Mouse (Mus musculus): ENCODE measurements around the gene Por. TPM values are rescaled to one million over a fixed set of nuclear protein-coding genes. Genes with fewer than 3 reads are reported as not detected.

Gene Por
- total and polyA plus RNA-seq, 2 experiments = 211 to 284 TPM

DNA sequence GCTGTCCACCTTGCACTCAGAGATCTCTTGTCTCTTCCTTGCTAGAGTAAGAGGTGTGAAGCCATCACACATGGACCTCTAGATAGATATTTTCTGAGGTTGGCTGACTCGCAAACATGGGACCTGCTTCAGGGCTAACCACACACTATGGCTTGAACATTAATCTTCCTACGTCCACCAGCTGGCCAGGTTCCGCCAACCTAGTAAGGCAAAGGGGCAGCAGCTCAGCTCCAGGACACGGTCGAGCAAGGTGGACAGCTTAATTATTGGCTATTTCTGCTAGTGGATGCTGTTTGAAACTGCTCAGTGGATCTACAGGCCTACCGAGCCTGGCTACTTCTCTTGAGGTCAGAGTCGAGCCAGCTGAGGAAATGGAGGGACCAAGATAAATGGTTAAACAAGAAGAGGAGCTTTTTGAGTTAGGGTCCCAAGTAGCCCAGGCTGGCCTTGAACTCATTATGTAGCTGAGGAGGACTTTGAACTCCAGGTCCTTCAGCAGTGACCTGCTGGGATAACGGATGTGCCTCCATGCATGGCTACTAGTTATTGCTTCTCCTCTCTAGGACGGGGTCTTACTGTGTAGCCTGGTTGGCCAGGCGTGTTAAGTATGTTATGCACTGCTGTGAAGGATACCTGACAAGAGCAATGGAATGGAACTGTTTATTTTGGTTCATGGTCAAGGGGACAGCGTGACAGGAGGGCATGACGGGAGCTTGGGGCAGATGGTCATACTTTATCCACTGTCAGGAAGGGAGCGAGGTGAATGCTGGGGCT lies 41.9 kb downstream of the Por start:
- Histone ChIP-seq H3K4me3 (ENCODE audit: insufficient read depth, low read depth, low read length) (no peak overlapping the region), H3K4me1 (ENCODE audit: control insufficient read depth, insufficient read depth, low read length) (peaks cover 48% of the 10 kb centered on the region), H3K36me3 (ENCODE audit: control insufficient read depth, insufficient read depth, low read length) (peaks cover 32% of the 10 kb centered on the region), H3K79me2 (ENCODE audit: control insufficient read depth, insufficient read depth, low read length) (peaks cover 33% of the 10 kb centered on the region), H3K27me3 (ENCODE audit: control insufficient read depth, insufficient read depth, low read length) (no peaks in the 10 kb centered on the region), H3K27ac (replicated peaks; ENCODE audit: insufficient read depth, low read depth, low read length) (0 out of 2 replicates have a peak overlapping the region, but pooled peaks have one; percentile 9), H3K9ac (ENCODE audit: low read depth, low read length) (peak overlapping the region; percentile 16; the same call in 1 of the 2 replicates)
- DNase-seq (ENCODE audit: extremely low read depth, low read depth, low spot score) = peak; percentile 66
- no peak for TF ChIP-seq POLR2A (IDR thresholded peaks at IDR 0.05; ENCODE audit: extremely low read depth, insufficient read depth, low read length)
- no peak for TF ChIP-seq CTCF (IDR thresholded peaks at IDR 0.05; ENCODE audit: low read depth, low read length)
- WGBS = 32% methylated on average over 13 of the region's 13 CpGs

DNA sequence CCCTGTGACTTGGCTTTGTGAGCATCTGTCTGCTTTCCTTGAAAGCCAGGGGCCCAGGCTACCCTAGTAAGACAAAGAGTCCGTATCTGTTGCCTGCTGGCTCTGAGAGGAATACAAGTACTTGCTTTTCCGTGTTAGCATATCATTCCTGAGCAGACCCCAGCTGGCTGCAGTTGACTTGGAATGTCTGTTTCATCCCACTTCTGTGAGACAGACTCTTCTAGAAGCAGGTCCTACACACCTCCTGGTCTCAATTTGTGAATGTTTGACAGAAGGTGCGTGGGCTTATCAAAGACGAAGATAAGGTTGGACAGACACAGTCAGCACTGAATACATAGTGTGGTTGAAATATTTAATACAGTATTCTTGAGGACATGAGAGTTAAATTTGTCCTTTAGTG lies 43.0 kb downstream of the Por start:
- no peak overlapping the region for H3K4me3 ChIP-seq (ENCODE audit: insufficient read depth, low read depth, low read length)
- H3K27me3 ChIP-seq (ENCODE audit: control insufficient read depth, insufficient read depth, low read length) = no peaks in the 10 kb centered on the region
- H3K9ac ChIP-seq (ENCODE audit: low read depth, low read length) = no peak overlapping the region
- TF ChIP-seq CTCF (IDR thresholded peaks at IDR 0.05; ENCODE audit: low read depth, low read length) (no peak), POLR2A (IDR thresholded peaks at IDR 0.05; ENCODE audit: extremely low read depth, insufficient read depth, low read length) (no peak)
- H3K36me3 ChIP-seq (ENCODE audit: control insufficient read depth, insufficient read depth, low read length) = peaks cover 40% of the 10 kb centered on the region
- peaks cover 35% of the 10 kb centered on the region for H3K79me2 ChIP-seq (ENCODE audit: control insufficient read depth, insufficient read depth, low read length)
- no peak for DNase-seq (ENCODE audit: extremely low read depth, low read depth, low spot score)
- 47% methylated on average over 4 of the region's 4 CpGs for WGBS
- peaks cover 38% of the 10 kb centered on the region for H3K4me1 ChIP-seq (ENCODE audit: control insufficient read depth, insufficient read depth, low read length)
- H3K27ac ChIP-seq (replicated peaks; ENCODE audit: insufficient read depth, low read depth, low read length) = no peak overlapping the region

DNA sequence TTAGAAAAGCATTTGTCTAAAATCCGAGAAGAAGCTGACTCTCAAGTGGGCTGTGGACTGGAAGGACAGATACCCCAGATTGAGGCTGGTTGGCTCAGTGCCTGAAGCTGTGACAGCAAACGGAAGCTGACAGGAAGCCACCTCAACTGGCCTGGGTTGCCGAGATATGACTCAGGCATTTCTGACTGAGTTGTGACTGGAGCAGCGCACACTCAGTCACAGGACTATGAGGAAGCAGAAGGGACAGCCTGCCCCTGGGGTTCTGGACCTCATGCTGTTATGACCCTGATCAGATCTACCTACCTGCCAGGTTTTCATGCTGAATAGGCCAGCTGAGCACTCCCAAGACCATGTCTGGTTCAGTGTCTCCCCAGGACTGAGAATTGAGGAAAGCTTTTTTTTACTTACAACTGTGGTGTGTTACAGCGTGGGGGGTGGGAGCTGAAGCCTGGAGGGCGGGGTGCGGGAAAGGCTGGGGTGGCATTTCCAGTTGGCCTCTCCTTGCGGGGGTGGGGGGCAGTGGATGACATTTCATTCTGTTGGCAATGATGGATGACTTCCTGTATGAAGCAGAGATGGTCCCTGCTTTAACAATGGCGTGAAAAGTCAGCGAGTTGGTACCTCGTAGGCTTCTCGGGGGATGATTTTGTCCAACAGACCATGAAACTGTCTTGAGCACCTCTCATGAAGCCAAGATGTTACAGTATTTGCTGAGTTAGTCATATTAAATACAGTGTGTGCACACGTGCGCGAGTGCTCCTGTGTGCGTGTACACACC lies 43.8 kb downstream of the Por start:
- Histone ChIP-seq H3K79me2 (ENCODE audit: control insufficient read depth, insufficient read depth, low read length) (peaks cover 38% of the 10 kb centered on the region), H3K4me3 (ENCODE audit: insufficient read depth, low read depth, low read length) (no peak overlapping the region), H3K27me3 (ENCODE audit: control insufficient read depth, insufficient read depth, low read length) (no peaks in the 10 kb centered on the region), H3K36me3 (ENCODE audit: control insufficient read depth, insufficient read depth, low read length) (peaks cover 44% of the 10 kb centered on the region), H3K27ac (replicated peaks; ENCODE audit: insufficient read depth, low read depth, low read length) (peak overlapping the region; percentile 5; the same call in 1 of the 2 replicates), H3K4me1 (ENCODE audit: control insufficient read depth, insufficient read depth, low read length) (peaks cover 32% of the 10 kb centered on the region), H3K9ac (ENCODE audit: low read depth, low read length) (no peak overlapping the region)
- no peak for TF ChIP-seq POLR2A (IDR thresholded peaks at IDR 0.05; ENCODE audit: extremely low read depth, insufficient read depth, low read length)
- no peak for TF ChIP-seq CTCF (IDR thresholded peaks at IDR 0.05; ENCODE audit: low read depth, low read length)
- DNase-seq (ENCODE audit: extremely low read depth, low read depth, low spot score) = peak; percentile 61
- WGBS = 52% methylated on average over 16 of the region's 16 CpGs

GRCm38 (mm10) chr5:135715624-135716023 lies 45.8 kb downstream of the Por start:
- Histone ChIP-seq H3K27ac (replicated peaks; ENCODE audit: insufficient read depth, low read depth, low read length) (no peak overlapping the region), H3K27me3 (ENCODE audit: control insufficient read depth, insufficient read depth, low read length) (no peaks in the 10 kb centered on the region), H3K36me3 (ENCODE audit: control insufficient read depth, insufficient read depth, low read length) (peaks cover 51% of the 10 kb centered on the region), H3K79me2 (ENCODE audit: control insufficient read depth, insufficient read depth, low read length) (peaks cover 31% of the 10 kb centered on the region), H3K4me1 (ENCODE audit: control insufficient read depth, insufficient read depth, low read length) (peaks cover 32% of the 10 kb centered on the region), H3K9ac (ENCODE audit: low read depth, low read length) (no peak overlapping the region), H3K4me3 (ENCODE audit: insufficient read depth, low read depth, low read length) (no peak overlapping the region)
- TF ChIP-seq POLR2A (IDR thresholded peaks at IDR 0.05; ENCODE audit: extremely low read depth, insufficient read depth, low read length) = no peak
- peak; percentile 34; the same call in 1 of the 2 replicates for TF ChIP-seq CTCF (IDR thresholded peaks at IDR 0.05; ENCODE audit: low read depth, low read length)
- WGBS = 68% methylated on average over 10 of the region's 10 CpGs
- DNase-seq (ENCODE audit: extremely low read depth, low read depth, low spot score) = no peak

GRCm38 (mm10) chr5:135719586-135720120 lies 49.8 kb downstream of the Por start:
- Histone ChIP-seq H3K36me3 (ENCODE audit: control insufficient read depth, insufficient read depth, low read length) (peaks cover 58% of the 10 kb centered on the region), H3K4me3 (ENCODE audit: insufficient read depth, low read depth, low read length) (no peak overlapping the region), H3K9ac (ENCODE audit: low read depth, low read length) (no peak overlapping the region), H3K27me3 (ENCODE audit: control insufficient read depth, insufficient read depth, low read length) (no peaks in the 10 kb centered on the region), H3K27ac (replicated peaks; ENCODE audit: insufficient read depth, low read depth, low read length) (no peak overlapping the region), H3K4me1 (ENCODE audit: control insufficient read depth, insufficient read depth, low read length) (peaks cover 32% of the 10 kb centered on the region), H3K79me2 (ENCODE audit: control insufficient read depth, insufficient read depth, low read length) (peaks cover 15% of the 10 kb centered on the region)
- 91% methylated on average over 10 of the region's 10 CpGs for WGBS
- TF ChIP-seq POLR2A (IDR thresholded peaks at IDR 0.05; ENCODE audit: extremely low read depth, insufficient read depth, low read length) (no peak), CTCF (IDR thresholded peaks at IDR 0.05; ENCODE audit: low read depth, low read length) (no peak)
- DNase-seq (ENCODE audit: extremely low read depth, low read depth, low spot score) = no peak

All from liver, adult 2 months (tissue).